Mouse (Mus musculus): ENCODE data around the gene Stc2.
A peak's percentile ranks its signal among the peaks of the same experiment; 100 is the strongest.

Stc2 gene

DNA sequence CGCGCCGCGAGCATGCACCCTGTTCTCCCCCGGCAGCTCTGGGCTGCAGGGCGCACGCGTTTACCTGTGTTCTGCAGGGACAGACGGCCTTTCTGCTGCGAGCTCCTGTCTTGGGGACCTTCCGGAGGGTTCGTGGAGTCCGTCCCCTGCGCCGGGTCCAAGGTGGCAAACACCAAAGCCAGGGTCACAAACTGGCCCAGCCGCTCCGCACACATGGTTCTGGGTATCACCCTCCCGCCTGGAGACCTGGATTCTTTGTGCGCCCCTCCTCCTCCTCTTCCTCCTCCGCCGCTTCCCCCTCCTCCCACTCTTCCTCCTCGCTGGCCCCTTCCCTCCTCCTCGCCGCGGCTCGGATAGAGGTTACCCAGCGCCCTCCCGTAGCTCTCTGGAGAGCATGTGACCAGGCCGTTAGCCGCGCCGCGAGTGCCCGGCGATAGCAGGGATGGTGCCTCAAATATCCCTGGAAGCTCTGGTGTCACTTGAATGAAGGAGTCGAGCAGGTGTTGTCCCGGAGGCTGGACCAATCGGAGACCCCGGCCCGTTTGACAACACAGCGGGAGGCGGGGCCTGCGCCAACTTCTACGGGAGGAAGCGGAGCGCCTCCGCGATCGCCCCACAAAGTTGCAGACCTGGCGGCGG, at the start of gene Stc2:
Stc2 (minus strand) TSS at position 427 of the 639 bp plus-strand sequence.
- peak; percentile 77 for DNase-seq

DNA sequence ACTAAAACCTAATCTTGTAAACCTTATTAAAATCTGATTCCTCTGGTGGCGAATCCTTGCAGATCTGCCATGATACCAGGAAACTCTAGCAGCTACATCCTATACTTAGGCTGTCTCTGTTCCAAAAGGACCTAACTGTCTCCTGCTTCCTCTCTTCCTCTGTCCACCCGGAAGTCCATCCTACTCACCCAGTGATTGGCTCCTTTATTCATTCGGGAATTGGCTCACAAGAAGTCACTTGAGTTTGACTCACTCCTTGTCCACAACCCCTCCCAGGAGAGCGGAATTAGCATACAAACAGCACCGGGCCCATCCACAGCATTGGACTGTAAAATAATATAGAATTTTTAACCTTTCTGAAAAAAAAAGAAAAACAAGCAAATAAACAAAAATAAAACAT, 47.2 kb upstream of the Stc2 start:
- no peak for DNase-seq

DNA sequence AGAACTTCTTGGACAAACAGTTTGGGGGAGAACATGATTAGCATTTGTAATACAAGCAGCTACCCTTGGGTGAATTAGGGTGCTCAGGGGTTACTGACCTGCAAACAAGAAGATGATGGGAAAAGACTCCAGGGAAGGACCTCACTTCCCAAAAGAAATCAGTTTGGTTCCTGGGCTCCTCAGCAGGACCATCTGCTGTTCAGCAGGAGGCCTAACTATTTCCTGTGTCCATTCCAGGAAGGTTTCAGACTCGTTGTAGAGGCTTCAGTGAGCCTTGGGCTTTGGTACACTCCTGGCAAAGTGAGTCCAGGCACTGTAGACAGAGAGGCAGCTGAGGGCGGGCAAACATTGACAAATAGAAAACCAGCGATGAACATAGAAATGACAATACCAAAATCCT, 42.5 kb upstream of the Stc2 start:
- no peak for DNase-seq

DNA sequence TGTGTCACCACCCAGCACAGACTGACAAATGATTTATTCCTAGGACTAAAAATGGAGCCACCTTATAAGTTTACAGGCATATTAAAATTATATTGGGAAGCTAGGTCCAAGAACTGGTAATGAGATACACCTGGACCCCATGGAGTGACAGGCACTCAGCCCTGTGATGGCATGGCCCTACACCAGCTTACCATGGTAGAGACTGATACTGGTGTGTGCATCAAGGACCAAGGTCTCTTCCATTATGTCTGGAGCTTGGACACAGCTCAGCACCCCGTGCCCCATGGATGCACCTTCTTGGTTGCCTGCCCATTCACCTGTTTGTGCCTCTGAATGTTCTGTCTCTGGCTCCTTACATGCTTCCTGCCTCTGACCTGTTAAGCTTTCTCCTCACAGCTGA, 36.9 kb upstream of the Stc2 start:
- no peak for DNase-seq

DNA sequence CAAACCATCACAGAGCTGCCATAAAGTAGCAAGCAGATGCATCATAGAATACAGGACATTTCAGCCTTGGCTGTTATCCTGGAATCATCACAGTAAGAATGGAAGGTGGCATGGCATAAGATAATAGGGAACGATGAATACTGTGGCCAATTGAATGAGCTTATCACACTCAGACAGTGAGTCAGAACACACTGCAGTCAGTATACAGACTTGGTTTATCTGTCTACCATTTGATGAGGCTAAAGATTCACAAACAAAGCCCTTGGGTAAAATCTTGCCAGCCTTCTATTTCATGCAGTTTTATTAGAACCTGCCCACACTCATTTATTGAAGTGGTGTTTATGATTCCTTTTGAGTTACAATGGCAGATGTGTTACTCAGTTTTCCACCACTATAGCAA, 33.2 kb upstream of the Stc2 start:
- DNase-seq = no peak

DNA sequence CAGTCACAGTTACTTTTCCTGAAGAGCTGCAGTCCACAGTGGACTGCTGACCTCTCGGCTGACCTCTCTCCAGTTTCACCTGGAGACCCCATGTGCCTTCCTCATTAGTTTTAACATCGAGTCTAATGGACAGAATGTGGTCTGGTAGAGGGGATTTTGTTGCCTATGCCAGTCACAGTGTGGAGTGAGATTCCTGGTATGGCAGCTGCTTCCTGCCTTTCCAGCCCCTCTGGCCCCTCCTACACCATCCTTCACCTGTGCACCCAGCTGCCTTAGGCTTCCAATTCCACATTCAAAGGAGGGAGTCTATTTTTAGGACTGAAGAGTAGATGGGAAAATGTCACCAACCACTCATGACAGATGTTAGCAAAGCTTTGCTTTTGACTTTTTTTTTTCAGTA, 28.7 kb upstream of the Stc2 start:
- DNase-seq = no peak

DNA sequence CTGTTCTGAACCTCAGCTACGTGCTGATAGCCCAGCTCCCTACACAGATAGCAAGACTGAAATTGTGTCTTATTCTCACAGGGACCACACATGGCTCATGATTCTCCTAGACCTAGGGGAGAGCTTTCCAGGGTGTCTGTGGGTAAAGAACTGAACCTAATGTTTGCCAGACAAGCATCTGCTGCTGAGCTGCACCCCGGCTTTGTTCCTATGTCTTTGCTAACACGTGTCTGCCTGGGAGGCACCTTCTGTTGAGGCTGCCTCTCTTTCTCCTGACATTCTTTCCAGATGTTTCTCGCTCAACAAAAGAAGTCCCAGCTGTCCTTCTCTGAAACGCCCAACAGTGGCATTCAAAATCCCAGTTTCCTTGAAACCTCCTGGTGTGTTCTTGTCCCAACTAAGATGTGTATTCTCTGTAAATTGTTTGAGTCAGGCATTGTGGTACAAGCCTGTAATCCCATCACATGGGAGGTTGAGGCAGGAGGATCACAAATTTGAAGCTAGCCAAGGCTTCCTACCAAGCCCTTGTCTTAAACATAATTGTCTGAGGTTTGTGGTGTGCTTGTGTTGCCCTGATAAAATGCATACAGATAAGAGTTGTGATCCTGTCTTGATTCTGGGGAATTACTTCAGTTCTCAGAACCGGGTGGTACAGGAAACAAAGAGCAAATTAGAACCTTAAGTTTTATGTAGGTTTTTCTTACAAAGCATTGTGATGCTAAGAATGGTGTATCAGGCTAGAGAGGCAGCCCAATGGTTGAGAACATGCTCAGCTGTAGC, 27.0 kb upstream of the Stc2 start:
- DNase-seq = no peak

DNA sequence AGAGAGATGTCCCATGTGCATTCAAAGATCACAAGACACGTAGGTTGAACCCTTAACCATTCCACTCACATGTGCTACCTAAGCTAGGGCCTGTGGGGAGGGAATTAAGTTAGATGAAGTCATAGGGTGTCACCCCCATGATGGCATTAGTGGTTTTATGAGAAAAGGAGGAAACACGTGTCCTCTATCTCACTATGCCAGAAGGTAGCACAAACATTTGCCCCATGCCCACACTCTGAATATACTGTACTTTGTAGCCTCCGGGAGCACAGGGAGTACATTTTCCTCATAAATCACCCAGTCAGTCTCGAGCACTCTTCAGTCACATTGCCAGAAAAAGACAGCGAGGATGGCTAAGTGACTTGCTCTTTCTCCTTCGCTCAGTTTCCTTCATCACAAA, 24.2 kb upstream of the Stc2 start:
- DNase-seq = no peak

DNA sequence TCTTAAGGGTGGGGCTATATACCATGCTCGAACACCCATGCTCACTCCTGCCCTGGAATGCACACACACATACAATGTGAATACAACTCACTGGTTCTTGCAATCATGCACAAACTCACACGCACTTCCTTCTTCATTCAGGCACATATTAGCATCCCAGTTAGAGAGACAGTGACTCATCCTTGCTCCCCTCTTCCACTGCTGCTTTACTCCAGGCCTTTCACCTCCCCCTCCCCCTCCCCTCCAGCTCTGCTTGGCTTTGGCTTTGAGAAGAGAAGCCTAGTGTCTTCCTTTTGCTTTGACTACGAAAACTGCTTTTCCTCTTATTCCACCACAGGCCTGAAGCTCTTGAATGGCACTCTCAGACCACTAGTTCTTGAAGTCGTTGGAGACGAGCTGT, 22.5 kb upstream of the Stc2 start:
- no peak for DNase-seq

DNA sequence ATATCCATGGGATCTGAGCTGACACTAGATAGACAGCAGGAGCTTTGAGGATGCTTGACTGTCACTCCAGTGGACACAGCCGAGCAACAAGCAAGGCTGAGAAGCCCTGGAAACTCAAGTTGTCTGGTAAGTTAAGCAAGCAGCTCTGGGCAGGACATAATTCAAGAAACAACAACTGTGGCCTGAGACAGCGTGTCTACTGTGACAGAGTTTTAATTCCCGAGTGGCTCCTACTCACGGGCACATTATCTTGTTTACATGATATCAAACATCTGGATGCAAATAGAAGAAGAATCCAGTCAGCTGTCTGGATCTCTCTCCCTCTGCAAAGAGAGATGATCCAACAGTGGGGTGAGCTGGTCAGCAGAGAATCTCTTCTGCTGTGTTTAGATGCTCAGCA, 19.0 kb upstream of the Stc2 start:
- DNase-seq = no peak

DNA sequence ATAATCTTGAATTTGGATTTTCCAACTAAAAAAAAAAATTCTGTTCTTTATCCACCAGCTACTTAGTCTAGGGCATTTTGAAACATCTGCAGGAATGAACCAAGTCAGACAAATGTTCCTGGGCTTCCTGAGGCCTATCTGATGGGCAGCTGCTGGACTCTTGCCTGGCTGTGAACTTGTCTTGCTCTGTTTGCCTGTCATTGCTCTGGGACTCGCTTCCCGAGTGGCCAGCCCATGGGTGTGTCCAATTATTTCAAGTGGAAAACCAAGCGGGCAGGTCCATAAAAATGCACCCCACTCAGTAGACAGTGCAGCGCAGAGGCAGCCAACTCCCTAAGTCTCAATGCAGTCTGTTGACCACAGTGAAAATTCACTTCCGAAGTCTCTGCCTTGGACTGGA, 17.7 kb upstream of the Stc2 start:
- DNase-seq = no peak

DNA sequence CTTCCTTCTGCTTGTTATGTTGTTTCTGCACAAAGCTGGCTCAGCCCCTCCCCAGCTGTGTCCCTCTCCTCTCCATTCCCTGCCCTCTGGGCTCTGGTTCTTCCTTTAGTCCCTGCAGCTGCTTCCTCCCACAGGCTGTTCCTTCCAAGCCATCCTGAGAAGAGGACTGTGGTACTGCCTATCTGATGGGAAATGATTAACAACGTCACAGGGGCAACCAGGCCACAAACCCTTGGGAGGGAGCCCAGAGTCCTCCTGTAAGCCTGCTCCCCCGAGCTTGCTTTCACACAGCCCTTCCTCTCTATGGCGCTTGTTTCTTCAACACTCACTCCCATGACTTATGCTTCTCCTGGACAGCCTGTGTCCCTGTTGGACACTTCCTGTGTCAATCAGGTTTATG, 16.7 kb upstream of the Stc2 start:
- no peak for DNase-seq

DNA sequence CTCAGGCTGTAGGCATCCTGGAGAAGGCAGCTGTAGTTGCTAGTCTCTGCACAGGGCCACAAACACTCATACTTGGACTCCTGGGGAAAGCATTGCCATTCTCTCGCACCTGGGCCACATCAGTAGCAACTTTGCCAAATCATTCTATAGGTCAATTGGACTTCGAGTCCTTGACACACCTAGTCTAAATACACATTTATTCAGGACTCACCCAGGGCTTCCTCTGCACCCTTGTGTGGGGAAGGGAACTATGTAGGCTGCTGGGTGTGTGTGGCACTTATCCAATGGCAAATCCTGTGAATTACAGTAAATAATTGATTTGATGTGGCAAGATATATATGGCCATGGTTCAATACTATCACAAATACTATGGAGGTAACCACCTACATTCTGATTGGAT, 14.1 kb upstream of the Stc2 start:
- DNase-seq = no peak

DNA sequence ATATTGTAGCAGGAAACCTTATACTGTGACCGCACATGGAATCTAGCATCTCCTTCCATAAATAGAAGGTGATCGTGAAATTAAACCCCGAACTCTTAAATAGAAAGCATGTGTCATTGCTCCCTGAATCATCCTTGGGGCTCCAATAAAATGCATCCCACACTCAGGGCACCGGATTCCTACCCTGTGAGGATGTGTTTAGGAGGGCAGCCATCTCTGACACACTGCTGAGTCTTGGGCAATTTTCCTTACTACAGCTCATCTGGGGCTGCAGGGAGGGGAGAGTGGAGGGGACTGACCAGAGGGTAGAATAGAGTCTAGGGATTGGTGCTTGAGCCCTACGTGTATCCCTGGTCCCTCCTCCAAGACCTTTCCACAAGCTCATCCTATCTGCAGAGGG, 12.3 kb upstream of the Stc2 start:
- DNase-seq = no peak

DNA sequence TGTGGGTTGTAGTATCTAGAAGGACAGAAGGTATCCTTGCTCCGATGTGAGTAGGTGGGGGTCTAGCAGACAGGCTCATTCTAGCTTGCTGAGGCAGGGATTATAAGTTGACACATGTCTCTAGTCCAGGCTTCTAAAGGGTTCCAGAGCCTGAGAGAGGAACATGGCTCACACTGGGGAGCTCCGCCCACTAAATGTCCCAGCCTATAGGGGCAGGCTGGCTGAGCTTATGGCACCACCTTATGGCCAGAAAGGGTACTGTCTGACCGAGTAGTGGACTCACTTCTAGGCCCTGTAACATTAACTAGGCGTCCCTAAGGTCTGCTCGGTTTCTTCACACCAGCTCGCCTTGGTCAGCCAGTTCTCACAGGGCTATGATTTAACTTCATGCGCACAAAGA, 3.6 kb upstream of the Stc2 start:
- DNase-seq = peak; percentile 24

DNA sequence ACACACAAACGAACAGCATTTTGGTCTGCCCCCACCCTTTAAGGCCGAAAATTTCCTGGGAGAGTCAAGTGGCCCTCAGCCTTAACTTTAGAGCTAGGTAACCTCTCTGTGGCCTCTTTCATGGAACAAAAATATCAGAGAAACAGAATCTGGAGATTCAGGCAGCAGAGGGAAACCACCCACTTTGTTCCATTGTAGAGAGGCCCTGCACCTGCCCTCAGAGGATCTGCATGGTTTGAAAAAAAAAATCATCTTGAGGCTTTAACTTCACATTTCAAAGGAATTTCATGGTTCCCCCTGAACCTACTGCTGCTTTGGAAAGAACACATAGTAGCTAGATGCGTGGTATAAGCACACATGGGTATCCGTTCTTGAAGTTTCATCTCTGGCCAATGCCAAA, 2.3 kb upstream of the Stc2 start:
- no peak for DNase-seq

DNA sequence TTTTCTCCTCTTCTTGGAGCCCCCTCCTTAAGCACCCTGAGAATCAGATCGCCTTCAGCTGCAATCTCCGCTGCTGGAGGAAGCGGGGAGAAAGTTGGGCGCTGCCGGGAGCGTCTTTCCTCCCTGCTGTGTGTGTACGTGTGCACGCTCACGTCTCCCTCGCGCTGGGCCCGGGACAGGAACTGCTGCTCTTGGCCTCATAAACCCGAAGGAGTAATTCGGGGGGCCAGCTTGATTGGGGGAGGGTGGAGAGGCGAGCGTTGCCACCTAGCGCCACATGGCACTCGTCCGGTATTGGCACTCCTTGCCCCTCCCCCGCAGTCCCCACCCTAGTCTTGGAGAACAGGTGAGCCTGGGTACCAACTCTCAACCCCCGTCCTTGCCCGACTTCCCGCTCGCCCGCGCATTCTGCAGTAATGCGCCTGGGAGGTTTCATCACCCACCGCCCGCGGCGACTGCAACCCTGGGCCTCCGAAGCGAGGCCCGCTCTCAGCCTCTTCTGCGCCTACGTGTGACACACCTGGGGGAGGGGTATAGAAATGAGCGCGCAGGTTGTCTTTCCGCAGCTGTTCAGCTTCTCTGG, 1.5 kb upstream of the Stc2 start:
- DNase-seq = peak; percentile 14

DNA sequence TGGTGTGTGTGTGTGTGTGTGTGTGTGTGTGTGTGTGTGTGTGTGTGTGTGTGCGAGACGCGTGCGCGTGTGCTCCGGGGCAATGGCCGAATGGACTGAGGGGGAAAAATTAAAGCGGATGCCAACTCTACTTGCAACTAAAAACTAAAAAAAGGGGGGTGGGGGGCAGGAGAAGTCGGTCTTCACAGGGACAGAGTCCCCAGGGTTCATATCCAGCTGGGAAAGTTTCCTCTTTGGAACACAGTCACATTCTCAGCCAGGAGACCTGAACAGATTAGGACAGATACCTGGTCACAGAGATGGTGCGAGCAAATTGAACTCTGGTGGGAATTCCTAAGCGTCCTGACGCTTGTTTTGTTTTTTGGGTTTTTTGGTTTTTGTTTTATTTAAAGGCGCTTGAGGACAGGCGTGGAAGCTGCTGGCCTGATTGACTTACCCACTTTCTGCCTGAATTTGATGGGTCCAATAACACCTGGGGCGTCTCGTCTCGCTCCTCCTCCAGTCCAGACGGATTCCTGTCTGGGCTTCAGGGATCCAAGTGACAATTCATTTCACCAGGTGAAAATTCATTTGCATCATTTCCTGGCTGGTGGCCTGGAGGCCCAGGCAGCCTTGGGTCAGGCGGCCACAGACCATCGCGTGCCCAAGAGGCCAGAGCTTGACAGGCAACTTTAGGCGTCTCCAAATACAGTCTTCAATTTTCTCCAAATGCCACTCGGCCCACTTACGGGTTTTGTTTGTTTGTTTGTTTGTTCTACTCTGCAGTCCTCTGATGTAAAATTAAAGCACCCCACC, 759 bp upstream of the Stc2 start:
- no peak for DNase-seq

DNA sequence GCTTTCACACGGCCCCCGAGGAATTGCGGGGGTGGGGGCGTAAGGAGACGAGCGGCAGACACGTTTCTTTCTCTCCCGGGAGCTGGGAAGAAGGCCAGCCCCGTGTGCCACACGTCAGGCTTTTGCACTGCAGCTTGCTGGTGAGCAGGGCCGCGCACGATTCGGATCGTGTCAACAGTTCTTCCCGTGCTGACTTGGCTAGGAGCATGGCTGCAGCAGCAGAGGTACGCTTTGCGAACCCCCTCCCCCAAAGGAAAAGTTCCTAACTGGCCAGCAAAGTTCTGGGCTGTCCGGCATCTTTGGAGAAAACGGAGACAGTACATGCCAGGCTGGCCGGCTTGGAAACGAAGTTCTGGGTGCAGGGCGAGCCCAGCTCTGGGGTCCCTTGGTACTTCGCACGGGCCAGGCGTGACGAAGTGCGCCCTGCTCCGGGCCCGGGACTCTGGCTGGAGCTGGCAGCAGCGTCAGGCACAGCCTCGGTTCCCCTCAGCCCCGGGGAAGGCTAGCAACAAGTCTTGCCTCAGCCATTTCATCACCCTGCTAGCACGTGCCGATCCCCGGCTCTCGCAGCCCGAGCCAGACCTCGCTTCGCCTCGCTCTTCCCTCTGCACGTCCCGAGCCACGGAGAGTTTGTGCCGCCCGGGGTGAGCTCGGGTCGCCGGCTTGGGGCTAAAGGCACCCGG, 768 bp downstream of the Stc2 start:
- peak; percentile 55 for DNase-seq

DNA sequence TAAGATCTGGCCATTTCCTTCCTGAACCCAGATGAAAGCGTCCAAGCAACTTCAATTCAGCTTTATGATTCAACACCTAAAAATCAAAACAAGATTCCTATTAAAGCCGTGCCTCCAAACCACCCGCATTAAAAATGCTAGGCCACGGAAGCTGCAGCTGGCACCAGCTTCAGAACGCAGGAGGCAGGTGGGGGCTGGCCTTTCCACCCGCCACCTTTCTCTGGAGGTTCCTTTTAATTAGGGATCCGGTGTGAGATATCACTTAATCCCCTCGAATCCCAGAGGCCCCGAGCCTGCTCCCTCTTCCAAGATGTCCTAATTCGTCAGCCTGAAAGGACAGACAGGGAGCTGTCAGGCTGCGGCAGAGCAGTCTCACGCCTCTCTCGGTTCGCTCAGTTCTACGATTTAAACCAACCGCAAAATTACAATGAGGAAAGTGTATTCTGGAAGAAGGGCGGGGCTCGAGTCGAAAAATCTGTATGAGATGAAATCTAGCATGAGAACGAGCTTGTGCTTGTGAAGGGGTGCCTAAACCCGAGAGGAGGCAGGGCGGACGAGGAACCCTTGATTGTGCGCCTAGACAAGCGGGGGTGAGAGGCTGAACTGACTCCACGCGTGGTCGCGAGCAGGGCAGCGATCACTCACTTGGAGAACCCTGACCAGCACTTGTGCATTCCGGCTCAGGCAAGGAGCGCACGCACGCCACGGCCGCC, 1.5 kb downstream of the Stc2 start:
- DNase-seq = no peak

DNA sequence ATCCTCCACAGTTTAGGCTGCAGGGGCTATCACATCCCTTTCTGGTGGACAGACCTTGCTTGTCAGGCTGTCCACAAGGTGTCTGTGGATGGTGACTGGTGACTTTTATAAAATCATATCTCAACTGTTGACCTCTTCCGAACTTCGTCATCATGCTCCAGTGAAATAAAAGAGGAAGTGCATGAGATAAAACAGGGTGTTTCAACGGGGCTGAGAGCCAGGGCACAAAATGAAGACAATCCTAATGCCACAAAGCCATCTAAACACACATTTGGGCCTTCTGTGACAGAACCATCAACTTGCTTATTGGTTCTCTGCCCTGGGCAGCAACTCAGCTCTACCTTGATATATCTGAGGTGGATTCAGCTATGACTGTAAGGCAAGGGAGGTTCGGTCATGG, 3.0 kb downstream of the Stc2 start:
- DNase-seq = no peak

DNA sequence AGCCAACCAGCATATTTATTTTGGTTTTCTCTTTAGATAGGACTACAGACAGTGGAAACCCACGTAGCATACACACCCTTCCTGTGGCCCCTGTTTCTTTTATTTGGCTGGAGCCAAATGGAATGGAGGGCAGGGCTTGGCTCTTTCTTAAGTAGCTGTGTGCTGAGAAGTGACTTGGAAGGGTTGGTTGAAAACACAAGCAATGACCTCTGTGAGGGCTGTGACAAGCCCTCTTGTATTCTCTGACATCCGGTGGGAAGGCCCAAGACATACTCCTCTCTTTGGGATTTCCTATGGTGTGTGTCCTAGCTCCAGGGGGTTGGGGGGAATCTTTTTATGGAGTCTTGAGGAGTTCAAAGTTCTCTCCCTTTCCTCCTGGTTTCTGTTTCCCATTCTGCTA, 3.5 kb downstream of the Stc2 start:
- DNase-seq = no peak
